ENCODE assay signal across 8 mouse cellular contexts in genomic region chr12:80998528-80999221, GRCm38 (mm10). TPM values are rescaled to one million over a fixed set of nuclear protein-coding genes. Genes with fewer than 3 reads are reported as not detected.
A peak's percentile ranks its signal among the peaks of the same experiment; 100 is the strongest.
DNase-seq lines count a peak whose midpoint lies in the region; ATAC-seq and TF ChIP-seq lines count a peak whose summit lies in the region.

No protein-coding gene starts in this region.

- H3K4me2 ChIP-seq in kidney, postnatal 0 days (ENCODE audit: low read length): peak overlapping the region; percentile 36
- H3K4me2 ChIP-seq in embryonic facial prominence, embryonic 12.5 days (replicated peaks): peak overlapping the region; percentile 38
- peak overlapping the region; percentile 58 for H3K4me2 ChIP-seq in limb, embryonic 13.5 days (replicated peaks)

- peaks cover 6% of the 10 kb centered on the region for H3K27me3 ChIP-seq in kidney, postnatal 0 days (ENCODE audit: insufficient read depth, low read length)
- H3K27me3 ChIP-seq in embryonic facial prominence, embryonic 12.5 days: 0 out of 2 replicates have a peak, but pooled peaks cover 7% of the 10 kb centered on the region
- H3K27me3 ChIP-seq in limb, embryonic 13.5 days: peaks cover 22% of the 10 kb centered on the region
- H3K27me3 ChIP-seq in splenic B cell, adult 2 months (ENCODE audit: control insufficient read depth, insufficient read depth, low read length, poor library complexity, severe bottlenecking): no peaks in the 10 kb centered on the region

- ATAC-seq in kidney, postnatal 0 days (replicated peaks; ENCODE audit: low FRiP score, low read depth): no peak
- peak; percentile 66 for ATAC-seq in embryonic facial prominence, embryonic 12.5 days (ENCODE audit: insufficient number of reproducible peaks, insufficient read depth, low FRiP score, low TSS enrichment)
- peak; percentile 48 for ATAC-seq in limb, embryonic 13.5 days (ENCODE audit: low FRiP score, low read depth)

- H3K4me3 ChIP-seq in kidney, postnatal 0 days (replicated peaks; ENCODE audit: low read depth, low read length): 0 out of 2 replicates have a peak overlapping the region, but pooled peaks have one; percentile 2
- H3K4me3 ChIP-seq in embryonic facial prominence, embryonic 12.5 days: peak overlapping the region; percentile 24
- peak overlapping the region; percentile 33 for H3K4me3 ChIP-seq in limb, embryonic 13.5 days

- H3K27ac ChIP-seq in kidney, postnatal 0 days: no peak overlapping the region
- peak overlapping the region; percentile 61 for H3K27ac ChIP-seq in embryonic facial prominence, embryonic 12.5 days
- H3K27ac ChIP-seq in limb, embryonic 13.5 days: no peak overlapping the region

- WGBS in kidney, postnatal 0 days: 4% methylated on average over 33 of the region's 33 CpGs
- 2% methylated on average over 33 of the region's 33 CpGs for WGBS in embryonic facial prominence, embryonic 12.5 days
- 2% methylated on average over 33 of the region's 33 CpGs for WGBS in limb, embryonic 13.5 days

- H3K36me3 ChIP-seq in kidney, postnatal 0 days (ENCODE audit: insufficient read depth, low read length): no peaks in the 10 kb centered on the region
- H3K36me3 ChIP-seq in embryonic facial prominence, embryonic 12.5 days: no peaks in the 10 kb centered on the region
- H3K36me3 ChIP-seq in limb, embryonic 13.5 days: no peaks in the 10 kb centered on the region
- no peaks in the 10 kb centered on the region for H3K36me3 ChIP-seq in splenic B cell, adult 2 months (ENCODE audit: control insufficient read depth, insufficient read depth, low read length, poor library complexity, severe bottlenecking)

- no peak overlapping the region for H3K9ac ChIP-seq in kidney, postnatal 0 days (ENCODE audit: low read depth, low read length)
- H3K9ac ChIP-seq in embryonic facial prominence, embryonic 12.5 days: peak overlapping the region; percentile 3; the same call in 1 of the 2 replicates
- H3K9ac ChIP-seq in limb, embryonic 13.5 days: peak overlapping the region; percentile 45

- no peak for TF ChIP-seq CTCF in kidney, postnatal 0 days (IDR thresholded peaks at IDR 0.05; ENCODE audit: low read depth)

- H3K9me3 ChIP-seq in kidney, postnatal 0 days (replicated peaks; ENCODE audit: low read length): no peaks in the 10 kb centered on the region
- H3K9me3 ChIP-seq in embryonic facial prominence, embryonic 12.5 days: peaks cover 5% of the 10 kb centered on the region; the same call in 1 of the 2 replicates
- H3K9me3 ChIP-seq in limb, embryonic 13.5 days: no peaks in the 10 kb centered on the region

- DNase-seq in kidney, postnatal 0 days (ENCODE audit: low spot score): no peak
- no peak for DNase-seq in kidney, postnatal 14 days
- peak; percentile 73 for DNase-seq in splenic B cell, adult 2 months (ENCODE audit: low read depth, low spot score)
- no peak for DNase-seq in right cerebral cortex, postnatal 14 days
- DNase-seq in adrenal gland, postnatal 14 days: no peak
- DNase-seq in frontal cortex, postnatal 10 days (ENCODE audit: low spot score in 2 of 2): no peak

- H3K4me1 ChIP-seq in kidney, postnatal 0 days (replicated peaks; ENCODE audit: insufficient read depth, low read length): no peaks in the 10 kb centered on the region
- peaks cover 14% of the 10 kb centered on the region; the same call in 1 of the 2 replicates for H3K4me1 ChIP-seq in embryonic facial prominence, embryonic 12.5 days
- H3K4me1 ChIP-seq in limb, embryonic 13.5 days: peaks cover 17% of the 10 kb centered on the region

RNA-seq across cellular contexts. Expression of gene Smoc1, which starts 27.9 kb away (rescaled TPM):
- polyA plus RNA-seq in kidney, postnatal 0 days (2015; fragmentation: Nextera tagmentation; extraction: Ambion mirVana): 0.57 and 0.72 TPM in 2 replicates
- 14.7 and 15.8 TPM in 2 replicates for polyA plus RNA-seq in embryonic facial prominence, embryonic 12.5 days (2016; fragmentation: Nextera tagmentation; extraction: Ambion mirVana)
- 7.7 and 8.6 TPM in 2 replicates for polyA plus RNA-seq in limb, embryonic 13.5 days (2015; fragmentation: Nextera tagmentation; extraction: Ambion mirVana)
- total RNA-seq in adrenal gland, postnatal 14 days (2021): 37.3 and 54.7 TPM in 2 replicates

RNA-seq across cellular contexts. Expression of gene Slc10a1, which starts 30.2 kb away (rescaled TPM):
- 1.7 and 4.0 TPM in 2 replicates for polyA plus RNA-seq in kidney, postnatal 0 days (2015; fragmentation: Nextera tagmentation; extraction: Ambion mirVana)
- 0.82 and 0.93 TPM in 2 replicates for polyA plus RNA-seq in embryonic facial prominence, embryonic 12.5 days (2016; fragmentation: Nextera tagmentation; extraction: Ambion mirVana)
- polyA plus RNA-seq in limb, embryonic 13.5 days (2015; fragmentation: Nextera tagmentation; extraction: Ambion mirVana): 0.91 and 1.1 TPM in 2 replicates
- total RNA-seq in adrenal gland, postnatal 14 days (2021): 3.0 and 59.5 TPM in 2 replicates

RNA-seq across cellular contexts. Expression of gene Srsf5, which starts 53.4 kb away (rescaled TPM):
- polyA plus RNA-seq in kidney, postnatal 0 days (2015; fragmentation: Nextera tagmentation; extraction: Ambion mirVana): 659 and 670 TPM in 2 replicates
- polyA plus RNA-seq in embryonic facial prominence, embryonic 12.5 days (2016; fragmentation: Nextera tagmentation; extraction: Ambion mirVana): 595 and 694 TPM in 2 replicates
- 605 and 669 TPM in 2 replicates for polyA plus RNA-seq in limb, embryonic 13.5 days (2015; fragmentation: Nextera tagmentation; extraction: Ambion mirVana)
- 383 and 441 TPM in 2 replicates for total RNA-seq in adrenal gland, postnatal 14 days (2021)
